Mouse (Mus musculus): ENCODE measurements around the gene Lclat1. TPM values are rescaled to one million over a fixed set of nuclear protein-coding genes. Genes with fewer than 3 reads are reported as not detected.

Lclat1 gene
- polyA plus RNA-seq, 1 experiment, result 2.0 TPM

GRCm38 (mm10) chr17:73232593-73232992, 124.8 kb downstream of the Lclat1 start:
- Histone ChIP-seq H3K27ac (ENCODE audit: control insufficient read depth, insufficient read depth, low read depth, low read length, poor library complexity) (no peak overlapping the region), H3K4me3 (replicated peaks; ENCODE audit: control insufficient read depth, low read depth, low read length) (no peak overlapping the region), H3K4me1 (ENCODE audit: control insufficient read depth, insufficient read depth, low read length) (no peaks in the 10 kb centered on the region)
- TF ChIP-seq CTCF (IDR thresholded peaks at IDR 0.05; ENCODE audit: control insufficient read depth, insufficient read depth, low read length), result no peak
- WGBS, result 66% methylated on average over 2 of the region's 2 CpGs

- 82% methylated on average over 1 of the region's 1 CpGs for WGBS
- H3K27ac ChIP-seq (ENCODE audit: control insufficient read depth, insufficient read depth, low read depth, low read length, poor library complexity), result no peak overlapping the region
- H3K4me1 ChIP-seq (ENCODE audit: control insufficient read depth, insufficient read depth, low read length), result no peaks in the 10 kb centered on the region
- TF ChIP-seq POLR2A (IDR thresholded peaks at IDR 0.05; ENCODE audit: borderline replicate concordance, control insufficient read depth, low read depth, low read length) (no peak), CTCF (IDR thresholded peaks at IDR 0.05; ENCODE audit: control insufficient read depth, insufficient read depth, low read length) (no peak)
- no peak overlapping the region for H3K4me3 ChIP-seq (replicated peaks; ENCODE audit: control insufficient read depth, low read depth, low read length)
Measured at GRCm38 (mm10) chr17:73233975-73234374, 126.2 kb downstream of the Lclat1 start.

- Histone ChIP-seq H3K4me1 (ENCODE audit: control insufficient read depth, insufficient read depth, low read length) (no peaks in the 10 kb centered on the region; the same call in 1 of the 2 replicates), H3K27ac (ENCODE audit: control insufficient read depth, insufficient read depth, low read depth, low read length, poor library complexity) (no peak overlapping the region), H3K4me3 (replicated peaks; ENCODE audit: control insufficient read depth, low read depth, low read length) (no peak overlapping the region)
- WGBS, result 52% methylated on average over 3 of the region's 3 CpGs
- TF ChIP-seq CTCF (IDR thresholded peaks at IDR 0.05; ENCODE audit: control insufficient read depth, insufficient read depth, low read length) (no peak), POLR2A (IDR thresholded peaks at IDR 0.05; ENCODE audit: borderline replicate concordance, control insufficient read depth, low read depth, low read length) (no peak)
Measured at GRCm38 (mm10) chr17:73237178-73237853, 129.5 kb downstream of the Lclat1 start.

- Histone ChIP-seq H3K4me3 (replicated peaks; ENCODE audit: control insufficient read depth, low read depth, low read length) (no peak overlapping the region), H3K4me1 (ENCODE audit: control insufficient read depth, insufficient read depth, low read length) (no peaks in the 10 kb centered on the region; the same call in 1 of the 2 replicates), H3K27ac (ENCODE audit: control insufficient read depth, insufficient read depth, low read depth, low read length, poor library complexity) (no peak overlapping the region)
- 85% methylated on average over 5 of the region's 5 CpGs for WGBS
- TF ChIP-seq POLR2A (IDR thresholded peaks at IDR 0.05; ENCODE audit: borderline replicate concordance, control insufficient read depth, low read depth, low read length), result no peak
- no peak for TF ChIP-seq CTCF (IDR thresholded peaks at IDR 0.05; ENCODE audit: control insufficient read depth, insufficient read depth, low read length)
Measured at GRCm38 (mm10) chr17:73238501-73238900, 130.7 kb downstream of the Lclat1 start.

GRCm38 (mm10) chr17:73241085-73241848, 133.5 kb downstream of the Lclat1 start:
- no peak for TF ChIP-seq CTCF (IDR thresholded peaks at IDR 0.05; ENCODE audit: control insufficient read depth, insufficient read depth, low read length)
- no peak for TF ChIP-seq POLR2A (IDR thresholded peaks at IDR 0.05; ENCODE audit: borderline replicate concordance, control insufficient read depth, low read depth, low read length)
- WGBS, result 62% methylated on average over 5 of the region's 5 CpGs
- Histone ChIP-seq H3K4me1 (ENCODE audit: control insufficient read depth, insufficient read depth, low read length) (no peaks in the 10 kb centered on the region; the same call in none of the 2 replicates), H3K27ac (ENCODE audit: control insufficient read depth, insufficient read depth, low read depth, low read length, poor library complexity) (no peak overlapping the region), H3K4me3 (replicated peaks; ENCODE audit: control insufficient read depth, low read depth, low read length) (no peak overlapping the region)

- WGBS, result 92% methylated on average over 6 of the region's 6 CpGs
- H3K27ac ChIP-seq (ENCODE audit: control insufficient read depth, insufficient read depth, low read depth, low read length, poor library complexity), result no peak overlapping the region
- H3K4me3 ChIP-seq (replicated peaks; ENCODE audit: control insufficient read depth, low read depth, low read length), result no peak overlapping the region
- H3K4me1 ChIP-seq (ENCODE audit: control insufficient read depth, insufficient read depth, low read length), result peaks cover 3% of the 10 kb centered on the region
- TF ChIP-seq CTCF (IDR thresholded peaks at IDR 0.05; ENCODE audit: control insufficient read depth, insufficient read depth, low read length) (no peak), POLR2A (IDR thresholded peaks at IDR 0.05; ENCODE audit: borderline replicate concordance, control insufficient read depth, low read depth, low read length) (no peak)
Measured at GRCm38 (mm10) chr17:73243676-73244075, 135.9 kb downstream of the Lclat1 start.

- H3K4me1 ChIP-seq (ENCODE audit: control insufficient read depth, insufficient read depth, low read length), result peaks cover 3% of the 10 kb centered on the region
- no peak overlapping the region for H3K4me3 ChIP-seq (replicated peaks; ENCODE audit: control insufficient read depth, low read depth, low read length)
- 74% methylated on average over 3 of the region's 3 CpGs for WGBS
- TF ChIP-seq POLR2A (IDR thresholded peaks at IDR 0.05; ENCODE audit: borderline replicate concordance, control insufficient read depth, low read depth, low read length), result no peak
- TF ChIP-seq CTCF (IDR thresholded peaks at IDR 0.05; ENCODE audit: control insufficient read depth, insufficient read depth, low read length), result no peak
- H3K27ac ChIP-seq (ENCODE audit: control insufficient read depth, insufficient read depth, low read depth, low read length, poor library complexity), result no peak overlapping the region
Measured at GRCm38 (mm10) chr17:73244596-73244995, 136.8 kb downstream of the Lclat1 start.

GRCm38 (mm10) chr17:73245089-73245684, 137.4 kb downstream of the Lclat1 start:
- TF ChIP-seq POLR2A (IDR thresholded peaks at IDR 0.05; ENCODE audit: borderline replicate concordance, control insufficient read depth, low read depth, low read length) (no peak), CTCF (IDR thresholded peaks at IDR 0.05; ENCODE audit: control insufficient read depth, insufficient read depth, low read length) (no peak)
- Histone ChIP-seq H3K4me1 (ENCODE audit: control insufficient read depth, insufficient read depth, low read length) (peaks cover 3% of the 10 kb centered on the region), H3K27ac (ENCODE audit: control insufficient read depth, insufficient read depth, low read depth, low read length, poor library complexity) (no peak overlapping the region), H3K4me3 (replicated peaks; ENCODE audit: control insufficient read depth, low read depth, low read length) (no peak overlapping the region)
- 78% methylated on average over 13 of the region's 13 CpGs for WGBS

All from bone marrow, adult 2 months (tissue).